Mouse (Mus musculus) ES-E14 (cell line): ENCODE results near the gene Polr2l.

Source experiments
- CHD2 ChIP-seq: IDR thresholded peaks from 2 replicates; pipeline ENCODE4 v1.6.1; 2014; ENCODE audit warnings: mild to moderate bottlenecking, low read depth, low read length, inconsistent platforms
- MAFK ChIP-seq: IDR thresholded peaks from 2 replicates; pipeline ENCODE4 v1.6.1; 2014; ENCODE audit warnings: mild to moderate bottlenecking, low read depth, low read length, inconsistent platforms; ENCODE audit not compliant: insufficient read depth
- ZC3H11A ChIP-seq: IDR thresholded peaks from 2 replicates; pipeline ENCODE4 v1.6.1; 2012; ENCODE audit warnings: low read depth, mild to moderate bottlenecking, inconsistent platforms, low read length, borderline replicate concordance

DNA sequence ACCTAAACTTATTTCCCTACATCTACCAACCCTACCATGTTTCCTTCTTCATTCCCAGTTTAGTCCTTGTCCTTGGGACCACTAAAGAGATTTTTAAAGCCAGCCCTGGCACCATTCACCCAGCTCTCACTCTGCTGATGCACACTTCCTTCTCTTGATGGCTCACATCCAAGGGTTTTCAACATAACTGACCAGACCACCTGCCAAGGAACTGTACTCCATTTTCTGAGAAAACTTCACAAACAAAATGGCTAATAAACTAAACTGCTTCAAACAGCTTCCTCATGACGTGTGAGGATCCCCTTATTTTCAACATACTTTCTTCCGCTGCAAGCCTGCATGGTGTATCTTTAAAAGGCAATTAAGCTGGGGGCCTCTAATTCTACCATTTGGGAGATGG lies 21.3 kb downstream of the Polr2l start:
- no peak for TF ChIP-seq CHD2
- TF ChIP-seq MAFK: no peak
- TF ChIP-seq ZC3H11A: no peak
